ENCODE assay signal across 8 mouse cellular contexts in genomic region chr8:80830724-80831566, GRCm38 (mm10). TPM values are rescaled to one million over a fixed set of nuclear protein-coding genes. Genes with fewer than 3 reads are reported as not detected.
A peak's percentile ranks its signal among the peaks of the same experiment; 100 is the strongest.
DNase-seq lines count a peak whose midpoint lies in the region; ATAC-seq lines count a peak whose summit lies in the region.

No protein-coding gene starts in this region.

- H3K9ac ChIP-seq in forebrain, embryonic 15.5 days (replicated peaks), result no peak overlapping the region
- no peak overlapping the region for H3K9ac ChIP-seq in limb, embryonic 13.5 days

- H3K4me1 ChIP-seq in forebrain, embryonic 15.5 days, result peaks cover 41% of the 10 kb centered on the region
- H3K4me1 ChIP-seq in limb, embryonic 13.5 days, result peaks cover 49% of the 10 kb centered on the region

- peak; percentile 46 for DNase-seq in gastrocnemius, adult 18-20 months (ENCODE audit: low spot score)
- no peak for DNase-seq in gastrocnemius, adult 8-10 months (ENCODE audit: low spot score in 2 of 2)
- DNase-seq in ES-CJ7 (ENCODE audit: low read depth, low spot score), result peak; percentile 33
- DNase-seq in spleen, adult 12 weeks (ENCODE audit: low spot score), result no peak
- no peak for DNase-seq in left cerebral cortex, postnatal 36 days (ENCODE audit: low spot score in 2 of 2)

- ATAC-seq in forebrain, embryonic 15.5 days (replicated peaks), result peak; percentile 67
- peak; percentile 74 for ATAC-seq in limb, embryonic 13.5 days (ENCODE audit: low FRiP score, low read depth)
- ATAC-seq in frontal cortex, adult (ENCODE audit: low TSS enrichment), result no peak

- 56% methylated on average over 11 of the region's 11 CpGs for WGBS in forebrain, embryonic 15.5 days
- WGBS in limb, embryonic 13.5 days, result 48% methylated on average over 11 of the region's 11 CpGs

- H3K36me3 ChIP-seq in forebrain, embryonic 15.5 days, result no peaks in the 10 kb centered on the region
- no peaks in the 10 kb centered on the region for H3K36me3 ChIP-seq in limb, embryonic 13.5 days

- H3K4me2 ChIP-seq in forebrain, embryonic 15.5 days (replicated peaks), result no peak overlapping the region
- H3K4me2 ChIP-seq in limb, embryonic 13.5 days (replicated peaks), result peak overlapping the region; percentile 25

- H3K27ac ChIP-seq in forebrain, embryonic 15.5 days (replicated peaks), result peak overlapping the region; percentile 2
- peak overlapping the region; percentile 85 for H3K27ac ChIP-seq in limb, embryonic 13.5 days

- intact Hi-C loops in left cerebral cortex, postnatal 36 days (cut with DNase I), result no loop called here

- no peak overlapping the region for H3K4me3 ChIP-seq in forebrain, embryonic 15.5 days
- H3K4me3 ChIP-seq in limb, embryonic 13.5 days, result no peak overlapping the region

- no peaks in the 10 kb centered on the region for H3K9me3 ChIP-seq in forebrain, embryonic 15.5 days
- no peaks in the 10 kb centered on the region for H3K9me3 ChIP-seq in limb, embryonic 13.5 days

- no peaks in the 10 kb centered on the region for H3K27me3 ChIP-seq in forebrain, embryonic 15.5 days
- H3K27me3 ChIP-seq in limb, embryonic 13.5 days, result no peaks in the 10 kb centered on the region

RNA-seq across cellular contexts. Expression of gene Gab1, which starts 49.4 kb away (rescaled TPM):
- 10 to 100 TPM; 10.6 to 11.9 TPM for total RNA-seq in gastrocnemius, adult 18-20 months (2021)
- 10 to 100 TPM in 3 of 4 experiments, 1 to 10 TPM in 1; 9.0 to 12.8 (median 11.5) TPM for total RNA-seq in gastrocnemius, adult 8-10 months (2022)
- 12.0 and 13.6 TPM in 2 replicates for polyA plus RNA-seq in forebrain, embryonic 15.5 days (2015; fragmentation: Nextera tagmentation; extraction: Ambion mirVana)
- polyA plus RNA-seq in limb, embryonic 13.5 days (2015; fragmentation: Nextera tagmentation; extraction: Ambion mirVana), result 21.9 and 24.3 TPM in 2 replicates
- total RNA-seq in left cerebral cortex, postnatal 36 days (2021), result 10 to 100 TPM; 14.6 to 15.4 TPM

Comparison
In these comparisons a context has a peak if more than half of its experiments do, and no peak if none do; other contexts are left out.
1. DNase-seq: peak in gastrocnemius, adult 18-20 months (single experiment) and ES-CJ7 (single experiment); none in gastrocnemius, adult 8-10 months (0 of 2), spleen, adult 12 weeks (single experiment) and left cerebral cortex, postnatal 36 days (0 of 2).